Mouse (Mus musculus) monocyte, adult 5-6 weeks (primary cell): Measurements from ENCODE around the gene Ovca2. TPM values are rescaled to one million over a fixed set of nuclear protein-coding genes. Genes with fewer than 3 reads are reported as not detected.

Experiments used
- ATAC-seq: fragments of 153-309, 156-312 bp; replicated peaks from 2 replicates; pipeline ENCODE4 v1.8.0; 2017; ENCODE audit warnings: mild to moderate bottlenecking; ENCODE audit not compliant: low TSS enrichment, insufficient number of reproducible peaks, severe bottlenecking, poor library complexity, low FRiP score
- total RNA-seq: library from RNA; stranded (forward); fragments of 200-1000, 200-491, 200-594 nt; gene quantifications from 3 replicates; pipeline ENCODE4 v1.2.3, GENCODE M21; 2017

Gene Ovca2
- 8.5 to 15.8 TPM (median 9.5 TPM) in 3 replicates for total RNA-seq

DNA sequence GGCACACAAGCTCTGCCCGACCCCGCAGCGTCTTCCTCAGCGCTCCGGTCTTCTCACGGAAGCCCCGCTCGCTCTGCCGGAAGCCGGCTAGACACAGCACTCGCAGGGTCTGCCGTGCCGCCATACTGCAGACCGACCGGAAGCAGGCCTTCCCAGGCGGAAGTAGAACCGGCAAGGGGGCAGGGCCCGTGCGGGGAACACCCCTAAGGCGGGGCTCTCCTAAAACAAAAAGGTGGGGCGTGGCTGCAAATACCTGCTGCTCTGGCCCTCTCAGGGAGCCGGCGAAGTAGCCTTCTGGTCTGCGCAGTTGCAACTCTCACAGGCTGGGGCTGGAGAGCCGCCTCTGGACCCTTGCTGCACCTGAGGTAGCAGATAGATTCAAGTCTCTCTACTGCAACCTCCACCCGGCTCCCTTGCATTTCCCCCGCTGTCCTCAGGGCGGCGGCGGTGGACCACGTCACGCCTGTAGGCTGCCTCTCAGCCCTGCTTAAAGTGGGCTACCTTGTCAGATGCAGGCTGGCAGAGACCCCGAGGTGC is at the start of gene Ovca2:
Gene Ovca2, minus strand, starts transcription at position 164 of the 537 bp plus-strand sequence.
- ATAC-seq = peak; percentile 88

DNA sequence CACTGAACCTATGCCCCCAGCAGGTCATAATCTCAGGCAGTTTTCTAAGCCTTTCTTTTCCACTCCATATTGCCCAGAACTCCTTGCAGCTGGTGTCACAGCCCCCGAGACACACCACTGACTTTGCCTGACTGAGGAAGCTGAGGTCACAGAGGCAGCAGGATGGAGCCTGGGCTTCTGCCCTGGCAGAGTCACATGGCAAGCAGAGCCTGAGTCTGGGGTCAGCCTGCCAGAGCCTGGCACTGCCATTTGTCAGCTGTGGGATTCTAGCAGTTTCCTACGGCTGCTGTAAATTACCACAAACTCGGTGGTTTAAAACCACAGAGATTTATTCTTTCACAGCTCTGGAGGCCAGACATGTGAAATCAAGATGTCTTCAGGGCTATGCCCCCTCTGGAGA is 49.0 kb upstream of the Ovca2 start:
- no peak for ATAC-seq

GRCm38 (mm10) chr11:75224835-75225234 is 46.2 kb upstream of the Ovca2 start:
- ATAC-seq = no peak

GRCm38 (mm10) chr11:75224062-75224461 is 45.4 kb upstream of the Ovca2 start:
- ATAC-seq = no peak

DNA sequence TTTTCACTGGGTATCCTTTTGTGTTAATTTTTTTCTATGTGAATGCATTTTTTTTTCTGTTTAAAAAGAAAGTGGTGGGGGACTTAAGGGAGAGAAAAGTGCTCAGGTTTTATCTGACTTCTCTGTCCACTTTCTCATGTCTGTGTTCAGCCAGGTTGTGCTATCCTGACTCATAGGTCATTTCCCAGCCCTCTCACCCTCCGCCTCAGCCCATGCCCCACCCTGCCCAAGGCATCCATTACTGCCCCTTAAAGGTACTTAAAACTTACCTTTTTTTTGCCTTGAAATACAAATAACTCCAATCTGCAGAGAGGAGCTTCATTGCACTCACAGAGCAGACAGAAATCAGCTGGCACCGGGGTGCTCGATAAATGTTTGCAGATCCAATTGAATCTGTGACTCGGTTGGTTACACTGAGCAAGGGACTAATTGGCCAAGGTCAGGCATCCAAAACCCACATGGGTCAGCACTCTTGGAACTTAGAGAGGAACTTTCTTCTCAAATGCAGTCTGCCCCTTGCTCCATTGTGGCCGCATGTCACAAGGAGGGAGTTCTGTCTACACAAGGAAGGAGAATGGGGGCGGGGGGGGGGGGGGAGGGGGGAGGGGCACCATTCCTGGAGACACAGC is 42.0 kb upstream of the Ovca2 start:
- no peak for ATAC-seq

DNA sequence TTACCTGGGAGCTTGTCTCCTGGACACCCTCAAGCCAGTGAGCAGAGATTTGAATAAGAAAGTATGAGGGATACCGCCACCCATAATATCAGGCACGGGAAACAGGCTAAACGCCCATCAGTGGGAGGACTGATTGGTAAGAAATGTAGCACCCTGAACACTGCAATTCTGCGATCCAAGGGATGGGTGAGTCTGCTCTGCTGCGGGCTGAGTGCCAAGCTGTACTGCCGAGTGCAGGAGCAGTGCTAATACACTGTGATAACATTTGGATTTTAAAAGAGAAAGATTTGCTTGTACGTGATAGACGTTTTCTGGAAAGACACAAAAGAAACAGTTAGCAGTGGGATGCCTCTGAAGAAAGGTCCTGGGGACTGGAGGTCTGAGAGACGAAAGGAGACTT is 41.5 kb upstream of the Ovca2 start:
- no peak for ATAC-seq

GRCm38 (mm10) chr11:75214081-75214950 is 35.7 kb upstream of the Ovca2 start:
- ATAC-seq = no peak

DNA sequence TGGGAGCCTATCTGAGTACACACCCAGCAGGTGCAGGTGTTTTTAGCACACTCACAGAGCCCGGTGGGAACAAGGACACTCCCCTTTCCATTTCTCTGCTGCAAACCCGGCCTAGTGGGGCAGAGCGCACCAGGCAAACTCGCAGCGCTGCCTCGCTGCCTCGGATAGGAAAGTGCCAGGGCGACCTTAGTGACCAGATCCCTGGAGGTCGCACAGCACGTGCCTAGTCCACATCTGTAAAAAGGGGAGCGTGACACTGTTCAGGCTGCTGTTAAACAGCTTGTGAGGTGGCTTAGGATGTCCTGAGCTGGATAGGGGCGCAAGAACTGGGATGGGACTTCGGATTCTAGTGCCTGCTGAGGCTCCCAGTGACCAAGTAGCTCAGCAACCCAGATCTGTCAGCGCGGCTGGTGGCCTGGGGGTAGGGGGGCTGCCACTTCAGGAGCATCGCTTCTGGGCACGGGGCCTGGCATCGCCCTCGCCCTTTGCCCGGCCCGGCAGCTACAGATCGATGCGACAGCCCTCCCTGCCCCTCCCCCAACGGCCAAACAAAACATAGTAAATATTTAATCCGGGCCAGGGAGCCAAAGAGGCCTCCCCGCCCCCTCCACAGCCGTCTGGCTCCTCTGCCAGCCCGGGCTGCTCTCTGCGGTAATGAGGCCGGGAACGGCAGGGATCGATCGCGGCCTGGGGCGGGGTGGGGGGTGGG is 34.9 kb upstream of the Ovca2 start:
- ATAC-seq = no peak

GRCm38 (mm10) chr11:75212876-75213275 is 34.2 kb upstream of the Ovca2 start:
- no peak for ATAC-seq

GRCm38 (mm10) chr11:75212031-75212667 is 33.5 kb upstream of the Ovca2 start:
- ATAC-seq = no peak

DNA sequence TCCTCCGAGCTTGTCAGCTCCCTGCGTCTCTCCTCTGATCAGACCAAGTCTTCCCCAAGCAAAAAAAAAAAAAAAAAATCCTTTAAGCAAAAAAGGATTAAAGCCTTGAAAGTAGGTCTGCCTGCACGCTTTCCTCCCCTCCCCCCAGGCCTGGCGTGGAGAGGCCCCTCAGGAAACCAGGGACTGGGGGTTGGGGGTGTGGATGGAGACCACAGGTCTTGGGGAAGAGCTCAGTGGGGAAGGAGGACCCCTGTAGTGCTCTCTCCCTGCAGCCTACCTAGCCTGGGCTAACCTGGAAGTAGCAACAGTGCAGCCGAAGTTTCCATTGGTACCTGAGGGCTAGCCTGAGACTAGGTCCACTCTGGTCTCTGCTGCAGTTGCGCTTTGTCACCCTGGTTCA is 32.1 kb upstream of the Ovca2 start:
- ATAC-seq = no peak

- no peak for ATAC-seq
Measured at GRCm38 (mm10) chr11:75210093-75210492, 31.5 kb upstream of the Ovca2 start.

DNA sequence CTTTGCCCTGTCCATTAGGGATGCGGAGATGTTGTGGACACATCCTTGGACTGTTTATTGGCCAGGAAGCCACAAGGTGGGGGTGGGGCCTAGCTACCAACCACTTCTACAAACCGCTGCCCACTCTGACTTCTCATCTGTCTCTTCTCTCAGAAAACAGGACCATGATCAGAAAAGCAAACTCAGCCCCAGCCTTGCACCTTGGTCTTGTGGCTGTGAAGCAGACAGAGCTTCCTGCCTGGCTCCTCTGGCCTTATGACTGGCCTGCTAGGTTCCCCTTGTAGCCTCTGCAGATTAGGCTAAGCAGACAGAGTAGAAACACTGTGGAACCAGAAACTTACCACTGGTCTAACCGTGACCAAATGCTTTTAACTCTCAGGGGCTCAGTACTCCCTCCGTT is 30.7 kb upstream of the Ovca2 start:
- 0 out of 2 replicates have a peak, but pooled peaks have one; percentile 22 for ATAC-seq

GRCm38 (mm10) chr11:75206347-75206746 is 27.7 kb upstream of the Ovca2 start:
- ATAC-seq = no peak

GRCm38 (mm10) chr11:75204472-75204871 is 25.8 kb upstream of the Ovca2 start:
- ATAC-seq = no peak

- ATAC-seq = no peak
Measured at GRCm38 (mm10) chr11:75203926-75204325, 25.3 kb upstream of the Ovca2 start.

GRCm38 (mm10) chr11:75201721-75202120 is 23.1 kb upstream of the Ovca2 start:
- no peak for ATAC-seq

DNA sequence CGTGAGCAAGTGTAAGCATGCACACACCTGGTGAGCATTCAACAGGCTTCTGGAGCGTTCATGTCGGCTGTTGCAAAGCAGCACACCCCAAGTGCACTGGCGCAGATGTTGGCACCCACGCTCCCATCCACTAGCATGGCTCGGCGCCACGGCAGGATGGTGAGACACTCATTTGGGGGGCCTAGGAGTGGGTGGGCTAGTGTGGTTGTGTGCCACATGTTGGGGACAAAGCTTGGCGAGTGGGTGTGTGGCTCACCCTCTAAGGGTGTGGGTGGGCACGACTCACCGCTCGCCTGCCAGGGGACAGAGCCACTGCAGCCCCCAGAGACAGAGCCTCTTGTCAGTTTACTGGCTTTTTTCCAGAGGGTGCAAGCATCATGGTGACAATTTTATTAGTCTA is 22.3 kb upstream of the Ovca2 start:
- ATAC-seq = no peak

GRCm38 (mm10) chr11:75199951-75200350 is 21.3 kb upstream of the Ovca2 start:
- no peak for ATAC-seq
